Mouse (Mus musculus) small intestine, adult 2 months (tissue): ENCODE data around the gene Bco2.

Experiments used
- CTCF ChIP-seq: fragments of 200-500 bp; IDR thresholded peaks from 2 replicates; pipeline ENCODE4 v1.5.1; 2012; ENCODE audit warnings: low read depth, mild to moderate bottlenecking, control low read depth, inconsistent platforms, low read length, moderate library complexity, mixed read lengths; ENCODE audit not compliant: insufficient replicate concordance, insufficient read length; ENCODE audit errors: extremely low read depth
- POLR2A ChIP-seq: fragments of 200-500 bp; IDR thresholded peaks from 2 replicates; pipeline ENCODE4 v1.6.1; 2012; ENCODE audit warnings: low read depth, mild to moderate bottlenecking, control low read depth, inconsistent platforms, low read length, moderate library complexity

DNA sequence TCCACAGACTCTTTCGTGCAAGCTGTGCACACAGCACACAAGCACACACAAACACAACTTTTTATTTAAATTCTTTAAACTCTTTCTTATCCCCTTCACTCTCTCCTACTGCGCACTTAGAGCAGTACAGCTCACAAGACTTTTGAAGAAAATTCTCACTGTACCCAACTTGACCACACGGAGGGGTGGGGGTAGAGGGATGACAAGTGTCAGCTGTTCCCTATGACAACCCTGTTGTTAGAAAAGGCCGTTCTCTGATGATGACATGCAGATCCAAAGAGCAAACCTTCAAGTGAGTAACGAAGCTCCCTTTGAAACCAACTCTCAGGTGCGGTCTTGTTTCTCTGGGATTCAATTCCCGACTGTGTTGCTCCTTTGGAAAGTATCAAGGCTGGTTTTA lies 27.1 kb downstream of the Bco2 start:
- TF ChIP-seq CTCF = no peak
- TF ChIP-seq POLR2A = no peak
